Mouse (Mus musculus): ENCODE measurements around the gene Sel1l3.

Gene Sel1l3

GRCm38 (mm10) chr5:53172908-53173307 is 40.8 kb downstream of the Sel1l3 start:
- no peak for DNase-seq (ENCODE audit: low spot score)

DNA sequence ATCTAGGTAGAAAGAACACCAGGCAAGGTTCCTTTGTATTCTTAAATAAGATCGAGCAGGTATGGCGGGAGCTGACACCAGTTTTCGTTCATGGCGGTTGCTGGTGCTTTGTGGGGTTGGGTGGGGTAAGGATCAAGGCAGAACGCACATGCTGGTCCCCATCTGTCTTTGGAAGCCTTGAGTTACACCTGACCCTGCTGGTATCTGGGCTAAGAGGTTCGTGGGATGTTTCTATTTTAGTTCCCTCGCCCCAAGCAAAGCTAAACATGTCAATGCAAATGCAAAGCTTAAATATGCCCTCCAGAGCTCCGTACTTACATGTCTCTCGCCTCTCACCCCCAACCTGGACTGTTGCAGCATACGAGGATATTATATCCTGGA is 41.5 kb downstream of the Sel1l3 start:
- no peak for DNase-seq (ENCODE audit: low spot score)

DNA sequence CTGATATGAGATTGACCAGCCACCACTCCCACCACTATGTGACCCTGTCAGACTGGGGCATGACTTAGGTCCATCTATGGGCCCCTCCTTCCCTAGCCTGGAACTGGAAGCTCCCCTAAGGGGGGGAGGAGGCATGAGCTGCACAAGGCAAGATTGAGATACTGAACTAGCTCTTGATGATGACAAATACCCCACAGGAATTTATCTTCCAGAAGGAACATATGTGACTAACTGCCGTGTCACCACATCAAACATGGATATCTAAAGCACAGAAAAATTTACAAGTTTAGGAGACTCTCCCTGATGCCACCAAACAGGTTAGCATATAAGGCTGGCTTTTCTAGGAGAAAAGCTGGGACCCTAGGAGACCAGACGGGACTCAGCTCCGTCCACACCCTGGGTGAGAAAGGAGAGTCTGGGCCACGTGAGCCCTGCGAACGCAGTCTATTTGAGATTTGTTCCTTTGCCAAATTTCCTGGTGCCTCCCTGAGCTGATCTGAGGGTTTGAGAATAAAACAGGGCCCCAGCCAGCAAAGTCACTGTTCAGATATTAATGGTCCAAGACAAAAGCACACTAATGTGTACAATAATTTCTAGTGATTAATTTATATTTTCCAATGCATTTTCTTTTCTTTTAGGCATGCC is 42.0 kb downstream of the Sel1l3 start:
- DNase-seq (ENCODE audit: low spot score): no peak

DNA sequence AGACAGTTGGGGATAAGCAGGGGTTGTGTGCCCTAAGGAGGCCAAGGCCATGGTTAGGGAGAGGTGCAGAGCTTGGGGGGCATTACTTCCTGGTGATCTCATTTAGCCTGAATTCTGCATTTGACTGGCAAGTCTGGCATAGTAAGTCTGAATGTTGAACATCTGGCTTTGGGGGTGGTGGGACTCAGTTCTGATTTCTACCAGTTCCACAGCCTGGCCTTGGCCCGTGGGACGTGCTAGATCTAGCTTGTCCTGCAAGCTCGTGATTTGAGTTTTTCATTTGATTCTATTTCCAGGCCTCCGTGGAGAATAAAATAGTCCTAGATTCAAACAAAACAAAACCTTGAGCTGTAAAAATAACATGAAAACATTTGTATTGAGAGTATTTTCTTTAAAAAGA is 46.2 kb downstream of the Sel1l3 start:
- no peak for DNase-seq (ENCODE audit: low spot score)

DNA sequence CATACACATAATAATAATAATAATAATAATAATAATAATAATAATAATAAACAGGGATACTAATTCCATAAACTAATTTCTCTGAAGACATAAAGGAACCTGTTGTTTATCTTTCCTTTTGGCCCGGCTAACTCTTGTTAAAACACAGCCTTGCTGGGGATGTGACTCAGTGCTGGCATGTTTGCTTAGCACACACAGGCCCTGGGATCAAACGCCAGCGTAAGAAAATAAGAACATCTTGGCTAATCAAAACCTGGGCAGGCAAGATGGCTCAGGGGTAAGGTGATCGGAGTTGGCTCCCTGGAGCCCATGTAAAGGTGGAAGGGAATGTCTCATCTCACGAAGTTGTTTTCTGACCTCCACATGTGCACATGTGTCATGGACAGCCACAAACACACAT is 48.1 kb downstream of the Sel1l3 start:
- DNase-seq (ENCODE audit: low spot score): no peak

DNA sequence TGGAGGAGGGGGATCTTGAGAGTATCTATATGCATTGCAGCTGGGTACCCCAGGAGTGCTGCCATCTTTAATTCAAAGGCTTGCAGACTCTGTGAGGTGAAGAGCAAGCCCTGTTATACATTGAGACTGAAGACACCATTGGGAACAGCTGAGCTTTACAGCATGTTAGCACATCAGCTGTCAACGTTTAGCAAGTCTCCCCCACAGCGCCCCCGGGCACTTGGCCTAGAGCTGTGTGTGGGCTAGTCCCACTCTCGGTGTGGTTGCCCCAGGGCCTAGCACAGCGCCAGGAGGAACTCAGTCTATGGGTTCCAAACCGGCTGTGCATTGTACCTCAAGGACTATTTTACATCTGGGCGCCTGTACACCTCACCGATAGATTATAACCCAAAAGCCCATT is 51.3 kb downstream of the Sel1l3 start:
- no peak for DNase-seq (ENCODE audit: low spot score)

DNA sequence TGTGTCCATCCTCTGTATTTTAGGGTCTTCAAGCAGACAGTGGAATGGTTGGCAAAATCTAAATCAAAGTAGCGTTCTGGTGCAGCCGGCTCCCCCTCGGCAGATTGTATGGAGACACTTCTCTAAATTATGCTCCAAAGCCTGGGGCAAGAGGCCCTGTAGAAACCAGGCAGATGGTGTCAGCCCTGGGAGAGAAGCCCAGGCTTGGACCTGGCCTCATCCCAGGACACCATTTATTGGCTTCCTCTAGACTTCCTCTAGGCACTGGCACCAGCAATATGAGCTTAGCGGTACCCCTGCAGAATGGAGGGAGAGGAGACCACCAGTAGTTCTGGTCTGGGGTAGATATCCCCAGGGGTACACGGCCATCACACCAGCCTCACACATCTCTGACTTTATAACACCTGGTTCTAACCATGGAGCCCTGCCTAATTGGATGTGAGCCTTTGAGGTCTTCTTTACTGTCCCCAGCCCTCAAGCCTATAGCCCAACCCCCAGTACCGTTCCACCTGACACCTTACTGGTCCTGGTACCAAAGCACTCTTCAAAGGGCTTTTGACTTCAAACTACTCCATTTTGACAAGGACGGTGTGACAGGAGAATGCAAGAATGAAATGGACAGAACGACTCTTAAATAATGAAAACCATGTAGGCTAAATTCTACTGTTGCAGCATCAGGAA is 52.1 kb downstream of the Sel1l3 start:
- no peak for DNase-seq (ENCODE audit: low spot score)

- no peak for DNase-seq (ENCODE audit: low spot score)
These were observed 53.5 kb downstream of the Sel1l3 start for GRCm38 (mm10) chr5:53160207-53160606.

- no peak for DNase-seq (ENCODE audit: low spot score)
These were observed 54.1 kb downstream of the Sel1l3 start for GRCm38 (mm10) chr5:53159631-53160030.

DNA sequence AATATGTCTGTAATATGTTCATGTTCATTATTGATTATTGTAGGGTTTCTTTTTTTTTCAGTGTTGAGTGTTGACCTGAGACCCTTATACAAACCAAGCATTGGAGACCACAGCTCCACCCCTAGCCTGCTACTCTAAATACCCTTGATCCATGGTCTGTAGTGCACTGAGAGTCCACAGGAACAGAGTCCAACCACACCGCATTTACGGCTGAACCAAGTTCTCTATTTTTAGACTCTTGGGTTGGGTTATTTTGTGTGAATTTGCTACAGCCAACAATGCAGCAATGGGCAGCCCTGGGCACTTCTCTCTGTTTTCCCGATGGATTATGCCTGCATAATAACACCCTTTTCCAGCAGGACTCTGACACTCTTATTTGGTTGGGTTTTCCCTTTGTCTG is 54.6 kb downstream of the Sel1l3 start:
- no peak for DNase-seq (ENCODE audit: low spot score)

DNA sequence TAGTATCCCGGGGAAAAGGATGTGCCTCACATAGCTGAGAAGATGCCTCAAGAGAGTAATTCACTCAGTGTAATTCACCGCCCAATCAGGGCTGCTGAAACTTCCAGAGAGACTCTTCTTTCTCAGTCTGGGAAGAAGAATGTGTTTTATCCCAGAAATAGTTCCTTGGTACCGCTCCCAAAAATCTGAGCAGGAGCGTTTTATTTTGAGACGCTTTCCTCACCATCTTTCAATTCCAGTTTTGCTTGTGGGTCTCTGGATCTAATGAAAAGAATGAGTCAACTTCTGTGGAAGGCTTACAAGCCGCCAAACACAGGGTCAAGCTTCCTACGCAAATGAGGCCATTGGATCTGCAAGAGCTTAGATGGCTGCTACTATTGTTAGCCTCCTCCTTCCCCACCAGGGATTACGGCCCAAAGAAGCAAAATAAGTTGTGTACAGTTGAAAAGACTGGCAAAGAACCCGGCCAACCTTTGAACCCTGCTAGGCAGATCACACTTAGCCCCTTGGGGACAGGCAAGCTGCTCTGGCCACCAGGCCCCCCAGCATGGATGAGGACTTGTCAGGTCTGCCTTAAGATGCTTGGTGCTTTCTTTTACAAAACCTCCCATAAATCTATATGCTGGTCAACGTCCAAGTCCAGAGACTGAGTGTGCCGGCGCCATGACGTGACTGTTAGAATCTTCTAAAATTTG is 57.6 kb downstream of the Sel1l3 start:
- no peak for DNase-seq (ENCODE audit: low spot score)

GRCm38 (mm10) chr5:53154501-53154900 is 59.2 kb downstream of the Sel1l3 start:
- DNase-seq (ENCODE audit: low spot score): no peak

DNA sequence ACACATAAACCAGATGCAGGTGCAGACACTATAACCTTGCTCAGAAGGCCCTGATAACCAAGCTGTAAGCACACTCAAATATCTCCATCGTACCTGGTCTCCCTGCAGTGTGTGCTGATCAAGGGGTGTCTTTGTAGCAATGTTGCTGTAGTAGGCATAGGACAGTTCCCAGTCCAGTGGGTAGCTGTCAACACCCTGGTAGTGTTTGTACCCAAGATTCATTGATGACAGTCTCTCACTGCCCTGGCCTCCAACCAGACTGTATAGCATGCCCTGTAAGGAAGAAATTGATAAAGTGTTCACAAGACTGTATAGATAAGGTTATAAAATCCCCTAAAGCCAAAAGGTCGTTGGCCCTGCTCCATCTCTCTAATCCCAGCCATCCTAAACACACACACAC is 59.6 kb downstream of the Sel1l3 start:
- no peak for DNase-seq (ENCODE audit: low spot score)

DNA sequence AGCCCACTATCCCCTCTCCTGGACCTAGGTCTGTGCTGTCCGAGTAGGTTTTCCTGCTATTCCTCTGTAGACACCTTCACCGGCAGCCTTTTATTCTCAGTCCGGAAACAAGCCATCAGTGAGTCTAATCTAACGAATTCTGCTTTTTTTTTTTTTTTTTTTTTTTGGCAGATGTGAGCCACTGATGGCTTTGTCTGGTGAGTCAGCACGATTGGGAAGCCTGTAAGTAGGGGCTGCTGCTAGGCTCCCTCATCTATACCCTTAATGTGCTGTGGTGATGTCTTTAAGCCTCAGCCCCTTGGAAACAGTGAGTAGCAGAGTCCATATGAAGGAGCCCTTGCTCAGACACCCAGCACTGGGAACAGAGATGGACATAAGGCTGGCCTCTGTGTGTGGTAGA is 60.6 kb downstream of the Sel1l3 start:
- DNase-seq (ENCODE audit: low spot score): no peak

DNA sequence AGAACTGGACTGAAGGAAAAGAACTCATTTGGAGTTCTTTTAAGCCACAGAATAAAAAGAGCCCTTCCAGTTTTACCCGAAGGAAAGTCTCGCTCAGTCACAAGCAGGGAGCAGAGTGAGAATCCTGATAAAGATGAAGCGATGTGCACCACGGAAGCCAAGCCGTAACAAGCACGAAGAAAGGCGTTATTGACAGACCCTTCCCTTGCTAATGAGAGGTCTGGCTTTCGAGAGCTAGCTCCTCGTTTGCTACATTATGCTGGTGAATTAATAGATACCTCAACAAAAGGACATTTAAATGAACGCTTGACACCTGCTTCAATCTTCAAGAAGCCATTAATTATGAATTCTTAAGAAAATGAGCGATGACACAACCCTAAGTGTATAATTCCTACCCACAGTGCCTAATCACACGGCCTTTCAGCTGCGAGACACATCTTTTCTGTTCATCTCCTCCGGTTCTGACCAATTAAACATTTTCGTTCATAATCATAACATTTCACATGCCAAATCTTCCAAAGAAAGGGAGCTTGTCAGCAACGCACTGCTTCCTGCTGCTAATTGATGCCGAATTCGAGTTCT is 62.3 kb downstream of the Sel1l3 start:
- no peak for DNase-seq (ENCODE audit: low spot score)

DNA sequence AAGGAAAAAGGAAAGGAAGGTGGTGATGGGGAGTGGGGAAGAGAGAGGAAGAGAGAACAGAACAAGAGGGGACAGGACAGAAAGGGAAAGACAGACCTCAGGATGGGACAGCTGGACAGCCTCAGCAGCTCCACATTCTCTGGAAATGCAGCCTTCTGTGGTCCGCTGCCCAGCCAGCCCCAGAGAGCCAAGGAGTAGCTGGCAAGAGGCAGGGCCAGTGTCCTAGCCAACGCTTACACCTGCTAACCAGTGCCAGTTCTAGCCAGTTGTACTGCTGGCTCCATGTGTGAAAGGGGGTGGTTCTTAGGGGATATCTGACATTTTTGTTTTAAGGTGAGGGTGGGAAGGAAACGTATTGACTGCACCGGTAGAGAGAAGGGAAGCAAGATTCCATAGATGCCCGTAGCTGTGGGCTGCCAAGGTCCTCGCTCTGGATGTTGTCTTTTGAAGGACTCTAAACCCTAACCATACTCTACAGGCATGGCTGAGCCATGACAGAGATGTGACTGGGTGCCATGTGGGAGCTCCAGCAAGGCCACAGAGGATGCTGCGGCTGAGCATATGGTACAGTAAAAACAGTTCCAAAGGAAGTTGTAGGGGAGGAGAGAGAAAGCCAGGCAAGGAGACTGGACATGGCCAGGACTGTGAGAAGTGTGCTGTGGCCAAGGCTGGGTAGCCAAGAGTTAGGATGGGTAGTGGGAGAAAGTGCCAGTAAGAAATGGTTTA is 64.6 kb downstream of the Sel1l3 start:
- DNase-seq (ENCODE audit: low spot score): no peak

GRCm38 (mm10) chr5:53148160-53148923 is 65.4 kb downstream of the Sel1l3 start:
- no peak for DNase-seq (ENCODE audit: low spot score)

- DNase-seq (ENCODE audit: low spot score): no peak
These were observed 66.3 kb downstream of the Sel1l3 start for GRCm38 (mm10) chr5:53147418-53147817.

DNA sequence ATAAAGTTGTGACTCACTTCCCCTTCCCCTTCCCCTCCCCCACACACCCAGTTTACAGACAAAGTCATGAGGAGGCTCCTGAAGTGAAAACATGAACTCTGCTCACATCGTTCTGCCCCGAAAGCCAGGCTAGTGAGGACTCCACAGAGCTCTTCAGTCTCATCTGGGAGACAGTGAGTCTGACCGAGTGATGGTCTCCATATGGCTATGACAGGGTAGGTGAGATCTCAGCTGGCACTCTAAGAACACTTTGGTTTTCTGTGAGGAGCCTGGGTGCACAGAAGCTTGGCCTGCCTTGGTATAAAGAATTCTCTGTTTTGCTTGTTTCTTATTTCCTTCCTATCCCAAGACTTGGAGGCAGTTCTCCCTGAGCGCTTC is 67.1 kb downstream of the Sel1l3 start:
- DNase-seq (ENCODE audit: low spot score): no peak

DNA sequence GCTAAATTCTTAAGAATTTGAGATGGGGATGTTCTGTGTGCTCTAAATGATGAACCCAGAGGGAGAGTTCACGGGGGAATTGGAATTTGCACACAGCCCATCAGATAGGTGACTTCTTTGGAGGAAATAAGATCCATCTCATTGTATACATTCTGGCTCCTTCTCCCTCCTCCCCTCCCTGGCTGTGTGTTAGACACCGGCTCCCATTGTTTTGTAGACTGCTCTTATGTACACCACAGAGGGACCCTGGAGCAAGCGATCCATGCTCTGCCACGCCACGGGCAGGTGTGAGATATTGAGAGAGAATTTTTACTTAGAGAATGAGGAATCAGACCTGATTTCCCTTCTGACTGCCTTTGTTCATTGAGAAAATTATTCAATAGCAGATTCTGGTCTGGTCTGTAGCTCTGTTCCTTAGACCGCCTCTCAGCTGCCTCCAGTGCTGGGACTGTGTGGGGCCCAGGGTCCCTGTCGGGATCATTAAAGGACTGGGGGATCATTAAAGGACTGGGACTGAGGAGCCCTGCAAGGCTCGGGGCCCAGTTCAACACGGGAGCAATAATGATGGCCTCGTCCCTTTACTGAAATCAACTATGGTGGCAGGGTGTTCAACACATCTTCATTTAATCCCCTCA is 67.6 kb downstream of the Sel1l3 start:
- DNase-seq (ENCODE audit: low spot score): no peak

DNA sequence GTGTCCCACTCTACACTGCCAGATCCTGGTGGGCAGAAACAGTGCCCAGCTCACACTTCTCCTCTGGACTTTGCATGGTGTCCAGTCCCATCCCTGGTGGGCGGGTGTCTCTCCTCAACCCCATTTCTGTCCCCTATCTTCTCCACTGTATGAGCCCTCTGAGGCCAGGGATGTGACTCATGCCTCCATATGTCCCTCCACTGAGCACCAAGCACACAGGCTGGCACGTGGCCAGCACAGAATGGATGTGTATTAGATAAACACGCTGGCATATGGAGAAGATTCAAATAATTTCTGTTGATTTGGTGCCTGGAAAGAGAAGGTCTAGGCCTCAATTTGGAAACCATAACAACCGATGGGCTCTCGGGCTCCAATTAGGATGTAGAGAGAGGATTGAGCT is 71.1 kb downstream of the Sel1l3 start:
- DNase-seq (ENCODE audit: low spot score): no peak
